Mouse (Mus musculus) spleen, postnatal 14 days (tissue): Measurements from ENCODE around the gene Abhd17c.

Experiments used
- DNase-seq, 2 experiments: peaks; one replicate each; pipeline ENCODE4 v3.0.0; 2021 to 2022; ENCODE audit warnings: low spot score in 2 of 2

Abhd17c gene

DNA sequence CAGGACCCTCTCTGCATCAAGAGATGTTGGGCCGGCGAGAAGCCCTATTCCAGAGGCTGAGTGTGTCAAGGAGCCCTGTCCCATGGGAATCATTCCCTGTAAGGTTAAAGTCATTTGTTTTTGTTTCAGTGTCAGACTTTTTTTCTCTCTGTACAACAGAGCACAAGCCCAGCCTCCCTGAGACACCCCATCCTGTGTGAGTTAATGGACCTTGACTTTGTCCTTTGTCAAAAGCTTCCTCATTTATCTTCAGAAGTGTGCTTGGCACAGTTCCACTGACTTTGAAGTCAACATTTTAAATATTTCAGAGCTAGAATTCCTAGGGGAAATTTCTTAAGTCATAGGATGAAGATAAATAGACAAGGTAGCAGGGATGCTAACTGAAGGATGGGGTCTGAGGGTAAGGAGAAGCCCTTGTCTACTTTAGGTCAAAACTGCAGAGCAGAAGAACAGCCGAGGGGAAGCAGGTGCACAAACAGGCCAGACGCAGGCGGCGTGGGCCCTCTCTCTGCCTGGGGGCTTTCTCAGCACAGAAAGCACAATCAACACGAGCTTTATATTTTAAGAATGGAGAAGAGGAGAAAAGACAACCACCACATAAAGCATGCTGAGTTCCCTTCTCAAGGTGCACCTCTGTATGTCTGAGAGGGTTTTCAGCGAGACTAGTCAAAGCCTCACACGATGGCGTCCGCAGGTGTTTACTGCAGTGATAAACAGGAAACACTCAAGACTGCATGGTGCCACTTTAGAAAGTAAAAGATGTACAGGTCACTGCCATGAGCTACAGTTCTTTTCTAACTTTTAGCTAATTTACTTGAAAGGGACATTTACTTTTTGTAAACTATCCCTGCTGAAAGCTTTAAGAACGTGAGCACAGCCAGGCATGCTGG, 32.2 kb downstream of the Abhd17c start:
- no peak for DNase-seq

DNA sequence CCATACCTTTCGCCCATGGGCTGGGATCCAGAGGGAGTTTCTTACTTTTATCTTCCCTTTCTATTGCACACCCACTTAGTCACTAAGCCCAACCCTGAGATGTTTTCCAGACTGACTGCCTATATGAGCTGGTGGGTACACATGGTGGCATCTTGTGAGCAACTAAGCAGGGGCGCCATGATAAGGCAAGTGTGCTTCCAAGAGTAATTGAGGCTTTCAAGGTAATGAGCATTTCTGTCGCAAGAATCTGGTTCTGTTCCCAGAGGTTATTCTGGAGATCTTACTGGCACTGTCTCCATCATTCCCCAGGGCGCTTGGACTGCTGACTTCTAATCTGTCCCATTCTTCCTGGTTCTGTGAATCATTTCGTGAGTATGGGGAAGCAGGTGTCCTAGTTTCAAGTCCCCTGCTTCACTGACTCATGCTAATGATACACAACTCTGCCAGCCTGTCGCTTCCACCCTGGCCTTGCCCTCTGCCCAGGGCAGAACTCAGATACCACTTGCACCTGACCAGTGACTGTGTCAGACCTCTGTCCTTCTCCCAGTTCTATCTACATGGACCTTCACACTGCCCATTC, 34.1 kb downstream of the Abhd17c start:
- no peak for DNase-seq

DNA sequence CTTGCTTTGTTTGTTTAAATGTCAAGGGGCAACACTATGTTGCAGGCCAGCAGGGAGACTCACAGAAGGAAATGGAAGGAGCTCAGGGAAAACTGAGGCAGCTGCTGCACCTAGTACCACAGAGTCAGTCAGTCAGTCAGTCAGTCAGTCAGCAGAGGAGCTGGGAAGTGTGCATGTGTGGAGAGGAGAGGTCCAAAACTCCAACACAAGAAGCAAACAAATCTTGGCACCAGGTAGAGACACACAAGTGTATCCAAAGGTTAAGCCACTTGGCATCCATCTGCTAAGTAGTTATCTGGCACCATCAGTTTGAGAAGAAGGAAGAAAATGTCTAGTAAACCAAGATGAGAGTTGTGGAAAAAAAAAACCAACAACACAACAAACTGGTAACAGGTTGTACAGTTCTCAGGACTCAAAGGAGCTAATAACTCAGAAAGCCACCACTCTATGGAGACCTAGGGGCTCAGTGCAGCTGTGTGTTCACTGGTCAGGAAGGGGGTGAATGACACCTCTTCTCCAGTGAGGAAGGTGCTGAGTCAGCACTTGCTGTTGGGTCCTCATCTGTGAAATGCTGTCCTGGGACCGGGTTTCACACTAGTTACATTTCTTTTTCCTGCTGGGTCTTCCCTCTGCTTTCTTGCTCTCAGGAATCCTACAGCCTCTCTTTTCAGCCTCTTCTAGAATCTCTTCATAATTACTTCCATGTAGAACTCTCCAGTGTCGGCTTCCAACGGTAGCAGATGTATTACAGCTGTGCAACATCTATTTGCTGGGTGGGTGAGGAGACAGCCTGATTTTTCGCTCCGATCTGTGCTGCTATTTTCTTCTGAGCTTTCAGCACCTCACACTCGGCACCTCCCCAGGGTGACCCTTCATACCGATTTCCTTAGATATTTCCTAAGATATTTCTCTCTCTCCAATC, 34.8 kb downstream of the Abhd17c start:
- DNase-seq = no peak

DNA sequence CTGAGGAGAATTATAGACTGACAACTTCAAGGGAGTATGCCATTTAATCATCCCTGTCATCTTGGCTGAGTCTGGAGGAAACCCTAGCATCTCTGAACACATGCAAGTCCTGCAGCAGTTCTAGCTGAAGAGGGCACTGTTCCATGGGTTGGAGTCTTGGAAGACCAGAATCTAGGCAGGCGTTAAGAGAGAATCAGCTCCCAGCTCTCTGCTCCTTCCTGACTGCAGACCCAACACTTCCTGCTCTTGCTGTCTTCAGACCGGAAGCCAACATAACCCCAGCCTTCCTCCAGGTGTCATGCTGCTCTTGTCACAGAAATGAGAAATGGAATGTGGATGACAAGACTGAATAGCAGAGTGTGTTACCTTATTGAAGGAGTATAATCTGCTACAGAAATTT, 36.3 kb downstream of the Abhd17c start:
- no peak for DNase-seq

DNA sequence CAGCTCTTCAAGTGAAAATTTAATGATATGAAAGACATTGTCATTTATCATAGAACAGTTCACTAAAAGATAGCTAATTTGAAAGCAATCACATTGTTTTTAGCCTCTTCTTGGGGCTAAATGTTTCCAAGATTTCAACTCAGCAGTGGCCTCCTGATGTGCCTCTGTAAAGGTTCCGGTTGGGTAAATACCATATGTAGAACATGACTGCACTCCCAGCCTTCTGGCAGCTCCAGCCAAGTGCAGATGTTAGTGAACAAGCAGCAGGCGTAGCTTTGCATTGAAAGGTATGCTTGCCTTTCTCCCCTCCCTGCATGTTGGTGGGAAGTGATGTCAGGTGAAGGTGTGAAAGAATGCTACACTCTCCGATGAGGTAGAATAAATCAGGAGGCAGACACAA, 36.9 kb downstream of the Abhd17c start:
- no peak for DNase-seq

DNA sequence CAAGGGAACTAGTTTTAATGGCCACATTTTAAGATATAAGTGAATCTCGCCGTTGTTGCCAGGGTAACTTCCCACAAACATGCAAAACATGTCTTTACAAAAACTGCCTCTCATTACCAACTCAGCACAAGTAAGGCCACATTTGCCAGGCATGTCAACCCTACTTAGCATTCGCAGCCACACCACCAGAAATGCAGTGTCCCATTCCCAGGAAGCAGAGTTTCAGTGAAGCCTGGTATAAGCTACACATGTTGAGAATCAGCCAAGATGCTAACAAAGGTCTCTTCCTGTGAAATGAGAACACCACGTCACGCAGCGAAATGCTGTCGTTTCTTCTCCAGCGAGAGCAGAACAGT, 38.7 kb downstream of the Abhd17c start:
- DNase-seq = no peak

DNA sequence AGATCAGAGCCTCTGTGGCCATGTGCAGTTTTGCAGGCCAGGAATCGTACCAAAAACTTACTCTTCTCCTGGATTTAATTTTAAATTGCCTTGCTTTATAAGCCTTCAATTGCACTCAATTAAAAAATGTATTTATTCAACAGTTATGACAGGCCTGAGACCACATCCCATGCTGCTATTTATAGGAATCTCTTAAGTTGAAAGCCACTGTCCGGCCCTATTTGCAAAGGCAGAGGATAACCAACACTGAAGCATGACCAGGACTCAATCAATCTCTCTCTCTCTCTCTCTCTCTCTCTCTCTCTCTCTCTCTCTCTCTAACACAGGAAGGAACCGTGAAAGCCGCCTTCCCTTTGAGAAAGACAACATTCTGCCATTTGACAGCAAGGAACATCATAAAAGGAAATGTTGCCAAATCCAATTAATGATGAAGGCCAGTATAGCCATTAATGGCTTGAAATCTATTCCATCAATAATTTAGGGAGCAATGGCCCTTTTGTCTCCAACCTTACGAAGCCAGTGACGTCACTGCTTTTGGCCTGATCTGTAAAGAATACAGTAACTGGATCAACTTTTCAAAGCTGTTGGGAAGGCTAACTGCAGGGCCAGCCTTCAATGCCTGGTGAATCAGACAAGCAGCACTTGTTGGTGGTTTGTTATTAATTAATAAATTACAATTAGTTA, 39.2 kb downstream of the Abhd17c start:
- DNase-seq = no peak

DNA sequence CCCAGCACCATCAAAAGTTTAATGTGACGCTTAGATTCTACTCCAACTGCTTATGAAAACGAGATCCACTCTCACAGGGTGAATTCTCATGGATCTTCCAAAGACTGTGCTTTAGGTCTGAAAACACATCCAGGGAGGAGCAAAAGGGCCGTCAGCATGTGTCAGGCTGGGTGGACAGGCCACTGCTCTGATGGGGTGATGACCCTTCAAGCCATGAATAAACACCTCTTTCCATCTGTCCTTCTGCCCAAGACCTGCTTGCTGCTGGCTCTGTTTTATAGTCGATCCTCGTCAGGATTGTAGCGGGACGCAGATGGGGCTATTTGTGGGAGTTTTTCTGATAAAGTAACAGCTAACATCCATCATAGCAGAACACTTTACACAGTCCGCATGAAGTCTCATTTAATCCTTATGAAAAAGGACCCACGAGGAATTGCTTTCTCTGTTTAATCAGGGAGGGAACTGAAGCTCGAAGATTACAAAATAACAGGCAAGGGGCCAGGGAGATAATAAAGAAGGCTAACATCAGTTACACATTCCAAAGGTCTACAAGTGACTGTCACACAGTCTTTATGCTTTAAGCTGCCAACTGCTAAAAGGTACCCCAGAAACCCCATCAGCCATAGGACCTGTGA, 39.9 kb downstream of the Abhd17c start:
- DNase-seq = no peak

DNA sequence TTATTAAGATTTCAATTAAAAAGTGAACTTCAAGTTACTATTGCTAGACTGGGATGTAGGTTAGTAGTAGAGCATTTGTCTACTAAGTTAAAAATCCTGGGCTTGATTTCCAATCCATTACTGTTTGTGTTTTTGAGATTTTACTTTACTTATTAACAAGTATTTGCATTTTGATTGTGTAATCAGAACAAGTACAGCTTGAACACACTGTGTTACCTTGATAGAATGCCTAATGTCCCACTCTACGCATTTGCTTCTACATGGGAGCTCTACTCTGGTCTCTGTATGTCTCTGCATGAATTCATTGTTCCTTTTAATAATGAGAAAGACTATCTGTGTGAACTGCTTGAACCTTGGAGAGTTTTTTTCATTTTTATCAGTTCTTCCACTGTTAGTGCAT, 44.8 kb downstream of the Abhd17c start:
- no peak for DNase-seq

DNA sequence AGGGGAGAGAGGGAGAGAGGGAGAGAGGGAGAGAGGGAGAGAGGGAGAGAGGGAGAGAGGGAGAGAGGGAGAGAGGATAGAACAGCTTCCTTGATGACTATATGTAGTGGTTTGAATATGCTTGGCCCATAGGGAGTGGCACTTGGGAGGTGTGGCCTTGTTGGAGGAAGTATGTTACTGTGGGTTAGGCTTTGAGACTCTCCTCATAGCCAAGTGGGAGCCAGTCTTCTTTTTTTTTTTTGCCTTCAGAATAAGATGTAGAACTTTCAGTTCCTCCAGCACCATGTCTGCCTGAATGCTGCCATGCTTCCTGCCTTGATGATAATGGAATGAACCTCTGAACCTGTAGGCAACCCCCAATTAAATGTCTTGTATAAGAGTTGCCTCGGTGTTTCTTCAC, 49.1 kb downstream of the Abhd17c start:
- DNase-seq = no peak

DNA sequence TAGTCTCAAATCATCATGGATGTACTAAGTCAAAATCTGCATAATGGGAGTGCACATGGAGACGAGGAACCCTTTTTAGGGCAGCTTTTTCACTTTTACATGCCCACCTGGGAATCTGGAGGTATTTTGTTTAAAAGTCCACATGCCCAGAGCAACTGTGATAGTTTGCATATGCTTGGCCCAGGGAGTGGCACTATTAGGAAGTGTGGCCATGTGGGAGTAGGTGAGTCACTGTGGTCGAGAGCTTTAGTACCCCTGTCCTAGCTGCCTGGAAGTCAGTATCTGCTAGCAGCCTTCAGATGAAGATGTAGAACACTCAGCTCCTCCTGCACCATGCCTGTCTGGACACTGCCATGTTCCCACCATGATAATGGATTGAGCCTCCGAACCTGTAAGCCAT, 51.0 kb downstream of the Abhd17c start:
- DNase-seq = no peak

DNA sequence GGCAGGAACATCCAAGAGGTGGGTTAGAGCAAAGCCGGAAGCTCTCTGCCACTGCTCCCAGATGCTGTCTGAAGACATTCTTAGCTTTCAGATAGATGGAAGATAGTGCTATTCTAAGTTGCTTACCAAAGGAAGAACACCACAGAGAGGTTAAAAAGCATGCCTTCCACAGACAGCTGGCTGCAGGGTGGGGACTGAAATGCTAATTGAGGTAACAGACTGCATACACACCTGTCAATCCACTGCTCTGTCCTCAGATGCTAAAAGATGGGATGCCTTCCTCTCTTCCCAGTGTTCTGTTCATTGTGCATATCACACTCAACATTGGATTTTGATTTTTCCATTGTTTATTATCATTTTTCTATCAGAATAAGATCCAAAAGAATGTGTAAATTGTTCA, 53.6 kb downstream of the Abhd17c start:
- no peak for DNase-seq

DNA sequence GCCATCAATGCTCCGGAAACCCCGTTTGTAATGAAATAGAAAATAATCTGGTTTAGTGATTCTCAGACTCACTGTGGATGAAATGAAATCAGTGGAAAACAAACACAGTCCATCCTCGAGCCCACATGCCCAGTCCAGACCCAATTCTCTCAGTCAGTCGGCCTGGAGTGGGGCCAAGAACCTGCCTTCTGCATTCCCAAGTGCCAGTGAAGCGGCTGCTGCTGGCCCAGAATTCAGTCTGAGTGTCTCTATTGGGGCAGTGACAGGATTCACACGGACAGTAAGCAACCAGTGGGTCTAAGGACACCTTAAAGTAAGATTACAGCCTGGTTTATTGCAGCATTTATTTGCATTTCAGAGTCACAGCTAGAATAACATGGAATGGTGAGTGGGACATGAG, 55.2 kb downstream of the Abhd17c start:
- no peak for DNase-seq

DNA sequence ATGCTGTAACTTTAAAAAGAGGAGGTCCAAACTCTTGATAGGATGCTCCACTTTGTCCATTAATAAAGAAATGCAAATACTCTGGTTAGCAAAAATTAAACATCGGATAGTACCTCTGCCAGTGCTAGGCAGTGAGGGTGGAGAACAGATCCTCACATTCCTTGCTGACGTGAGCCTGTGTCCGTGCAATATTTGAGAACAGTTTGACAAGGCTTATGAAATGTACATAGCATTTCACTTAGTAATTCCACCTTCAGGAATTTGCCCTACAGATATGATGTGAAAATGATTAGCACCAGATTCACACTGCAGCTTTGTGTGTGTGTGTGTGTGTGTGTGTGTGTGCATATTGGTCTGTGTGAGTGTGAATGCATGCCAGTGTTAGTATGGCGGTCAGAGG, 60.9 kb downstream of the Abhd17c start:
- DNase-seq = no peak

DNA sequence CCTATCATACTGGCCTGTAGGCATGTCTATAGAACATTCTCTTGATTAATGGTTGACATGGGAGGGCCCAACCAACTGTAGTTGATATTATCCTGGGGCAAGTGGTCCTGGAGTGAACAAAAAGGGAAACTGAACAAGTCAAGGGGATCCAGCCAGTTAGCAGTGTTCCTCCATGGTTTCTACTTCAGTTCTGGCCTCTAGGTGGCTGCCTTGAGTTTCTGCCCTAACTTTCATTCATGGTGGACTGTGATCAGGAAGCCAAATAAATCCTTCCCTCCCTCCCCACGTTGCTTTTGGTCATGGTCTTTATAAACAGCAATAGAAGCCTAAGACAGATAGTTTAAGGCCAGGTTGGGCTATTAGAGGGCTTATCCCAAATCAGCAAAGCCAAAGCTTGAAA, 61.9 kb downstream of the Abhd17c start:
- DNase-seq = no peak

DNA sequence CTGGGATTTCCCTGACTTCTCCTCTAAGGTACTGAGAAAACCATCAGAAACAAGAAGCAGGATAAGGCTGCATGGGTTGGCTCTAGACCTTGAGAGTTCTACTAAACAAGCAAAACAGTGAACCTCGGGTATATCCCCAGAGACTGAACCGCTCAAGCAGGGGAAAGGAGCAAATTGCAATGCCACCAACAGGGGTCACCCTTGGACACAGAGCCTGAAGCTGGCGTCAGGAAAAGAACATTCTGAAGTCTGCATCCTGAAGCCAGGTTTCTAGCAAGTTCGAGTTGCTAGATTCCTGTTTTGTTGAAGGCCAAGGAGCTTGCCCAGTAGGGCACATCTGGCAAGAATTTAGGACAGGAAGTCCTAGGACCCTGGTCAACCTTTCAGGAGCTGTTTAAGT, 62.7 kb downstream of the Abhd17c start:
- peak; percentile 29 to 54 for DNase-seq

DNA sequence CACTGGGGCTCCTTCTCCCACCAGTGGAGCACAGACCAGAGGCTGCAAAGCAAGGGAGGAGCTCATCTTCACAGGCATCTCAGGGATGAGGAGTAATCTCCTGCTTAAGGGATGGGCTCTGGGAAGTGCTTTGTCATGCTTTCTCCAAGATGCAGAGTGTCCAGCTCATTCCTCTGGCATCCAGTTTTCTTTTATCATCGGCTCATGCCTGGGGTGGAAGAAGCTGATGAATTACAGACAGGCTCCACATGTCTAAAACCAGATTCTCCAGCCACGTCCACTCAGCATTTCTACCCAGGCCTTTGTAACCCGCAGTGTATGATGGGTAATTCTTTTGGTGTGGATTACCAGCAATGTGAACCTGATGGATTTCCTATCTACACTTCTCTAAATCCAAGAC, 63.5 kb downstream of the Abhd17c start:
- DNase-seq = no peak

DNA sequence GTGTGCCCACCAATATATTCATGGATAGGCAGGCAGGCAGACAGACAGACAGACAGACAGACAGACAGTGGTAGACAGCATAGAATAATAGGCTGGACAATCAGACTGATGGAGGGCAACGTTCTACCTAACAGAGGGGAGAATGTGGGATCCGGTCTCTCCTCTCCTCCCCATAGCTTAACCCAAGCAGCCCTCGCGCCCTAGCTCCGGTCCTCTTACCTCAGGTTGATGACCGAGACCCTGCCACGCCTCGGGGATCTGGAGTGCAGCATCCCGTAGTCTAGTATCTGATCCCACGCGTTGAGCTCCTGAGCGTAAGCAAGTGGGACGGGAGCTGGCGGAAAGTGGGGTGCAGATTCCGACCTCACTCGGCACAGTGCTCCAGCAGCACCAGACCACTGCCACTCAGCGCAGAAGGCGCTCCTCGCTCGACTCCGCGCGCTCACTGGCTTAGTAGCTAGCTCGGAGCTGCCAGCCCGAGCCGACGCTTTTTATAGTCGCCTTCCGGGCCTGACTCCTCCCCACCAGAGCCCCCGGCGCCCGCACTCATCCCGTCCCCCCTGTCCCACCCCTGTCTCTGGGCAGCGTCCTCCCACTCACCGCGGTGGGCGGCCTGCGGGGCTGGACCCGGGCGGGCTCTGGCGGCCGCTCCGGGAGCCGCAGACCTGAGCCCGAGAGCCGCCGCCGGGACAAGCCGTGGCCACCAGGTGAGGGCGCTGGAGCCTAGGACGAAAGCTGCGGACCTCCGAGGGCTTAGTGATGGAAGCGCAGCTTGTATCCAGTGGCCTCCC, 65.5 kb downstream of the Abhd17c start, which contains the start of gene Cemip:
Cemip (minus strand) TSS at position 464 of the 791 bp plus-strand sequence.
- DNase-seq = peak; percentile 22 to 55

DNA sequence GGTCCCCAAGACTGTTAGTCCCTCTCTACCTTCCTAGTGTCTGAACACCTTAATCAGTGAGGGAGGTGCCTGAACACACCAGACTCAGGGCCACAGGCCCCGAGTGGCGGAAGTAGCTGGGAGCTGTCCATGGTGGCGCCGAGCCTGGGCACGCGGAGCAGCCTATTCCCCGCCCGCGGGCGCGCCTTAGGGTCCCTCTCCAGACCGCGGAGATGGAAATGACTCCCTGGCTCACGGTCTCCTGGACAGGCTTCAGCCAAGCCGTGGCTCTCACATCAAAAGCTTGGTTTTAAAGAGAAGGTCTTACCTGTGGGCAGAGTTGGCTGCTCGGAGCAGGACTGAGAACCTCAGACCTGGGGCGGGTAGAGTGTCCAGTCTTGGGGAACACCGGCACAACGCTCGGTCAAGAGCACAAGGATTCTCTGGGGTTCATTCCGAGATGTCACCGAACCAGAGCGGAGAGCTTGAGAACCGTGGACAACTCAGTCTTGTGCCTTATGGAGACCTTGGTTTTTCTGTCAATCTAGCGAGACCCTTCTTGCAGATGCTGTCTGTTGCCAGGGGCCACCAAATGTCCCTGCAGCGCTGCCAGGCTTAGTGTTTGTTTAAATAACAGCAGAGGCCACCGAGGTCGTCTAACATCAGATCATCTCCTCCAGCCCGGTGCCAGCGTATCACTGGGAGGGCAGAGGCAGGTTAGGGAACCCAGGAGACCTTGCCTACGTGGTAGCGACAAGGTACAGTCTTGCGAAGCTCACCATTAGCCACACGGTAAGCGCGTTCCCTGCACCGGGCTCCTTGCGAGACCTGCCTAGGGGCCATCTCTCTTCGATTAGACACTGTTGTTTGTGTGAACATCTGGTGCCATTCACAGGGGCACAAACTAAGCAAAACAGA, 66.4 kb downstream of the Abhd17c start:
- peak; percentile 9 to 21 for DNase-seq
